Mouse (Mus musculus): Measurements from ENCODE around the gene Gm5724.

Gm5724 gene

DNA sequence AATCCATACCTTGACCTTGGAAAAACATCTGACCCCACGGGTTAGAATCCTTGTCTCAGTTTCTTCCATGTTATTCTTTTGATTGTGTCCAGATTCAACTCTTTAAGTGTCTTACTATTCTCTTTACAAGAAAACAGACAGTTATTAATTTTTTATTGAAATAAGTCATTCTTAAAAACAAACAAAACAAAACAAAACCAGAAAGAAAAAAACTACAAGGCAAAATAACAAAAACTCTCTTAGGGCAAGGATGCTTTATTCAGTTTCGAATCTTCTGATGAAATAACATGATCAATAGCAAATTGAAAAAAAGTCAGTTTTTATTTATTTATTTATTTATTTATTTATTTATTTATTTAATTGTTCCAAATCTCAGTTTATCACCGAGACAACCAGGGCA lies at the start of gene Gm5724:
Gene Gm5724 (minus strand): TSS at position 101 of the 400 bp plus-strand sequence.
- in situ Hi-C loops (cut with MboI; ENCODE audit: low sequenced_read_pairs), result no loop called here

DNA sequence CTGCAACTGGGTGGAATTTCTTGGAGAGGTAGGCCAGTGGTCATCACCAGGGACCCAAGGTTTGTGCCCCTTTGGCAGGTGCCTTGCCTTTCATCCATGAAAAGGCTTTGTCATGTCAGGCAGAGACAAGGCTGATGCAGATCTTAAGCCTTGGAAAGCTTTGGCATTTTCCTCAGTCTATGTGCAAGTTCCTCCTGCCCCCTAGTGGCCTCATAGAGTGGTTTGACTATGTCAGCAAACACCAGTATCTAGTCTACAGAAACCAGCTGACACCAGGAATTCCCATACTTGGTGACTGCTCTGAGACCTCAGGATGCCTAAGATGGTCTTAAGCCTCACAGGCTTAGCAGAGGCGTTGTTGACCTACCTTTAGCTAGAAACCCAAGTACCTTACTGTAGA lies 24.2 kb upstream of the Gm5724 start:
- in situ Hi-C loops (cut with MboI; ENCODE audit: low sequenced_read_pairs), result no loop called here

DNA sequence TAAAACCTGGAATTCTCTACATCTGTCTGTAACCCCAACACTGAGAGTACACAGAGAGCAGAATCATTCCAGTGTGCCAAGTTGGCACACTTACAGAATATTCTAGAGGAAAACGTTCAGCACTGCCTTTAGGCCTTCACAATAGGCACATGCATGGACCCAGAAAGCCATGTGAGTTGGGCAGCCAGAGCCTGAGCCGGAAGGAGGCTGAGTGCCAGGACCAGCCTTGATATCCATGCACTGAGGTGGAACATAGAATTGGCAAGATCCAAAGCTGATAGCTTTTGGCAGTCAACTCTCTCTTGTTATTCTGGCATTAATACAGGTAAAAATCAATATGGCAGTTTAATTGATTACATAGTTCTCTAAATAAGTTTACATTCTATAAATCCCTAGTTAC lies 866 bp upstream of the Gm5724 start:
- in situ Hi-C loops (cut with MboI; ENCODE audit: low sequenced_read_pairs), result no loop called here

DNA sequence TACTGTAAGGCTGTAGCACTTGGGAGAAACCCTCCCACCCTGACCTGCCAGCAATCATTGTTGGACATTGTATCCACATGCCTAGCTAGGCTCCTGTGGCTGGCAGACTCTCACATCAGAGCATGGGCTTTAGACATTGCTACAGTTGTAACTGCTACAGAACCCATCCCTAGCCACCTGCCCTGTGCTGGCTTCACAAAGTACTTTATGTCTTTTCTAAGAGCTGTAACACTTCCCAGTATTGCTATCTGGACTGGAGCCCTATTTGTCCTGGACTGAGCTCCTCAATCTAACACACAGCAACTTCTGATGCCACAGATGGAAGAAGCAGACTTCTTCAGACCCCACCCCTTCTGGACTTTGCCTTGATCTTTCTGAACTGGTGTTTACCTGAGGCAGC lies 82.4 kb downstream of the Gm5724 start:
- in situ Hi-C loops (cut with MboI; ENCODE audit: low sequenced_read_pairs), result no loop called here

DNA sequence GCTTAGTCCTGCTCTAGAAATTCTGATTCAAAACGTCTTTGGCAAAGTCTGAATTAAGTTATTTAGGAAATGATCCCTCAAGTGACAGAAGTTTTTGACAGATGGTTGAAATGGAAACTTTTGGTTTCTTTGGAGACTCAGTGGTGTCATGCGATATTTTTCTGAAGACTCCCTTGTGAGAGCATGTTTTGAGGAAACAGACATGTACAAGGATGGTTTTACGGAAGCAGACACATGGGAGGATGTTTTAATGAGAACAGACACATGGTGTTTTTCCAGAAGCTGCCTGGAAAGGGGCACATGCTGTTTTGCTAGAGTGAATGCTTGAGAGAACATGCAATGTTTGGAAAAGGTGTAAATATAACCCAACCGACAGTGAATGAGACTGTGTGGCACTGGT lies 86.6 kb downstream of the Gm5724 start:
- in situ Hi-C loops (cut with MboI; ENCODE audit: low sequenced_read_pairs), result no loop called here
